Mouse (Mus musculus): Measurements from ENCODE around the gene Wdr93. TPM values are rescaled to one million over a fixed set of nuclear protein-coding genes. Genes with fewer than 3 reads are reported as not detected.

Wdr93 gene
- polyA plus RNA-seq, 1 experiment = 0.10 TPM

DNA sequence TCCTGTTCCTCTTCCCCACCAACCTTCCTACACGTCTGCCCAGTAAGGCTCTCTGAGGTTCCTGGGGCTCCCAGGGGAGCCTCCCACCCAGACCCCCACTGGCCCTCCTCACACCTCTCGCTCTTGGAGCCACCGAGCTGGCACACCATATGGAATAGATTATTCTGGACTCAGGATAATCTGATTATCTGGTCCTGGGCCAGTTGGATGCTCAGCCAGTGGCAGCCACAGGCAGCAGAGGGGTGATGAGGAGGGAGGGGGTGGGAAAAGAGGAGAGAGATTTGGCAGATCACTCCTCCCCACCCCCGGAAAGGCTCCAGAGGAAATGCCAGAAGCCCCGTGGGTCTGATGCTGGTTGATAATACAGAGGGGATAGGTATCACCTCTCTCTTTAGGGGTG is 55.6 kb downstream of the Wdr93 start:
- H3K27me3 ChIP-seq (ENCODE audit: control insufficient read depth, insufficient read depth, insufficient read length) = peaks cover 5% of the 10 kb centered on the region
- H3ac ChIP-seq (ENCODE audit: control insufficient read depth, insufficient read length) = no peak overlapping the region
- no peaks in the 10 kb centered on the region for H3K79me2 ChIP-seq (ENCODE audit: control insufficient read depth, insufficient read depth)
- H3K36me3 ChIP-seq (ENCODE audit: control insufficient read depth, insufficient read depth) = no peaks in the 10 kb centered on the region
- H3K4me2 ChIP-seq (ENCODE audit: low read depth) = no peak overlapping the region
- no peak overlapping the region for H3K4me3 ChIP-seq
- TF ChIP-seq SRF (IDR thresholded peaks at IDR 0.05; ENCODE audit: control insufficient read depth, insufficient read length, low read depth) = no peak
- no peak for TF ChIP-seq TCF3 (IDR thresholded peaks at IDR 0.05; ENCODE audit: insufficient read length, low read depth)
- no peak for TF ChIP-seq POLR2AphosphoS2 (IDR thresholded peaks at IDR 0.05; ENCODE audit: insufficient read length, low read depth)
- TF ChIP-seq USF1 (IDR thresholded peaks at IDR 0.05; ENCODE audit: low read depth) = no peak
- TF ChIP-seq MAX (IDR thresholded peaks at IDR 0.05; ENCODE audit: low read depth) = no peak
- TF ChIP-seq CEBPB (IDR thresholded peaks at IDR 0.05; ENCODE audit: insufficient read depth, poor library complexity, severe bottlenecking) = no peak
- no peak for TF ChIP-seq MYOG (IDR thresholded peaks at IDR 0.05; ENCODE audit: control insufficient read depth in 1 of 3, insufficient read depth in 1 of 3, insufficient read length in 2 of 3, low read depth in 2 of 3)
- TF ChIP-seq E2F4 (IDR thresholded peaks at IDR 0.05; ENCODE audit: insufficient read depth) = no peak
- no peak for TF ChIP-seq REST (IDR thresholded peaks at IDR 0.05; ENCODE audit: insufficient read depth, insufficient read length)
- TF ChIP-seq POLR2A (IDR thresholded peaks at IDR 0.05; ENCODE audit: insufficient read length, low read depth) = no peak

GRCm38 (mm10) chr7:79799048-79799447 is 56.1 kb downstream of the Wdr93 start:
- TF ChIP-seq MYOG (IDR thresholded peaks at IDR 0.05; ENCODE audit: control insufficient read depth in 1 of 3, insufficient read depth in 1 of 3, insufficient read length in 2 of 3, low read depth in 2 of 3) (no peak), POLR2A (IDR thresholded peaks at IDR 0.05; ENCODE audit: insufficient read length, low read depth) (no peak), E2F4 (IDR thresholded peaks at IDR 0.05; ENCODE audit: insufficient read depth) (no peak), SRF (IDR thresholded peaks at IDR 0.05; ENCODE audit: control insufficient read depth, insufficient read length, low read depth) (no peak), REST (IDR thresholded peaks at IDR 0.05; ENCODE audit: insufficient read depth, insufficient read length) (no peak), MAX (IDR thresholded peaks at IDR 0.05; ENCODE audit: low read depth) (no peak), CEBPB (IDR thresholded peaks at IDR 0.05; ENCODE audit: insufficient read depth, poor library complexity, severe bottlenecking) (no peak), USF1 (IDR thresholded peaks at IDR 0.05; ENCODE audit: low read depth) (no peak), TCF3 (IDR thresholded peaks at IDR 0.05; ENCODE audit: insufficient read length, low read depth) (no peak), POLR2AphosphoS2 (IDR thresholded peaks at IDR 0.05; ENCODE audit: insufficient read length, low read depth) (no peak), MYOD1 (IDR thresholded peaks at IDR 0.05; ENCODE audit: control insufficient read depth in 1 of 3, insufficient read length in 2 of 3, low read depth in 2 of 3) (no peak), TCF12 (IDR thresholded peaks at IDR 0.05; ENCODE audit: insufficient read depth, poor library complexity, severe bottlenecking) (no peak)
- no peak overlapping the region for H3K4me3 ChIP-seq
- H3K79me2 ChIP-seq (ENCODE audit: control insufficient read depth, insufficient read depth) = no peaks in the 10 kb centered on the region
- H3K36me3 ChIP-seq (ENCODE audit: control insufficient read depth, insufficient read depth) = no peaks in the 10 kb centered on the region
- H3ac ChIP-seq (ENCODE audit: control insufficient read depth, insufficient read length) = no peak overlapping the region
- H3K4me2 ChIP-seq (ENCODE audit: low read depth) = no peak overlapping the region
- H3K27me3 ChIP-seq (ENCODE audit: control insufficient read depth, insufficient read depth, insufficient read length) = peaks cover under 1% of the 10 kb centered on the region

GRCm38 (mm10) chr7:79799506-79799905 is 56.5 kb downstream of the Wdr93 start:
- Histone ChIP-seq H3K36me3 (ENCODE audit: control insufficient read depth, insufficient read depth) (no peaks in the 10 kb centered on the region), H3K4me2 (ENCODE audit: low read depth) (no peak overlapping the region), H3K27me3 (ENCODE audit: control insufficient read depth, insufficient read depth, insufficient read length) (no peaks in the 10 kb centered on the region), H3K79me2 (ENCODE audit: control insufficient read depth, insufficient read depth) (no peaks in the 10 kb centered on the region), H3K4me3 (no peak overlapping the region), H3ac (ENCODE audit: control insufficient read depth, insufficient read length) (no peak overlapping the region)
- TF ChIP-seq TCF3 (IDR thresholded peaks at IDR 0.05; ENCODE audit: insufficient read length, low read depth) = no peak
- TF ChIP-seq E2F4 (IDR thresholded peaks at IDR 0.05; ENCODE audit: insufficient read depth) = no peak
- TF ChIP-seq REST (IDR thresholded peaks at IDR 0.05; ENCODE audit: insufficient read depth, insufficient read length) = no peak
- no peak for TF ChIP-seq USF1 (IDR thresholded peaks at IDR 0.05; ENCODE audit: low read depth)
- TF ChIP-seq POLR2A (IDR thresholded peaks at IDR 0.05; ENCODE audit: insufficient read length, low read depth) = no peak
- TF ChIP-seq TCF12 (IDR thresholded peaks at IDR 0.05; ENCODE audit: insufficient read depth, poor library complexity, severe bottlenecking) = no peak
- no peak for TF ChIP-seq MAX (IDR thresholded peaks at IDR 0.05; ENCODE audit: low read depth)
- TF ChIP-seq CEBPB (IDR thresholded peaks at IDR 0.05; ENCODE audit: insufficient read depth, poor library complexity, severe bottlenecking) = no peak

GRCm38 (mm10) chr7:79800336-79800735 is 57.4 kb downstream of the Wdr93 start:
- no peak overlapping the region for H3ac ChIP-seq (ENCODE audit: control insufficient read depth, insufficient read length)
- H3K79me2 ChIP-seq (ENCODE audit: control insufficient read depth, insufficient read depth) = no peaks in the 10 kb centered on the region
- H3K4me2 ChIP-seq (ENCODE audit: low read depth) = no peak overlapping the region
- H3K27me3 ChIP-seq (ENCODE audit: control insufficient read depth, insufficient read depth, insufficient read length) = no peaks in the 10 kb centered on the region
- TF ChIP-seq REST (IDR thresholded peaks at IDR 0.05; ENCODE audit: insufficient read depth, insufficient read length) (no peak), POLR2AphosphoS2 (IDR thresholded peaks at IDR 0.05; ENCODE audit: insufficient read length, low read depth) (no peak), E2F4 (IDR thresholded peaks at IDR 0.05; ENCODE audit: insufficient read depth) (no peak), POLR2A (IDR thresholded peaks at IDR 0.05; ENCODE audit: insufficient read length, low read depth) (no peak), MAX (IDR thresholded peaks at IDR 0.05; ENCODE audit: low read depth) (no peak), SRF (IDR thresholded peaks at IDR 0.05; ENCODE audit: control insufficient read depth, insufficient read length, low read depth) (no peak), CEBPB (IDR thresholded peaks at IDR 0.05; ENCODE audit: insufficient read depth, poor library complexity, severe bottlenecking) (no peak), MYOD1 (IDR thresholded peaks at IDR 0.05; ENCODE audit: control insufficient read depth in 1 of 3, insufficient read length in 2 of 3, low read depth in 2 of 3) (no peak), TCF3 (IDR thresholded peaks at IDR 0.05; ENCODE audit: insufficient read length, low read depth) (no peak), TCF12 (IDR thresholded peaks at IDR 0.05; ENCODE audit: insufficient read depth, poor library complexity, severe bottlenecking) (no peak), MYOG (IDR thresholded peaks at IDR 0.05; ENCODE audit: control insufficient read depth in 1 of 3, insufficient read depth in 1 of 3, insufficient read length in 2 of 3, low read depth in 2 of 3) (no peak), USF1 (IDR thresholded peaks at IDR 0.05; ENCODE audit: low read depth) (no peak)
- no peaks in the 10 kb centered on the region for H3K36me3 ChIP-seq (ENCODE audit: control insufficient read depth, insufficient read depth)
- no peak overlapping the region for H3K4me3 ChIP-seq

DNA sequence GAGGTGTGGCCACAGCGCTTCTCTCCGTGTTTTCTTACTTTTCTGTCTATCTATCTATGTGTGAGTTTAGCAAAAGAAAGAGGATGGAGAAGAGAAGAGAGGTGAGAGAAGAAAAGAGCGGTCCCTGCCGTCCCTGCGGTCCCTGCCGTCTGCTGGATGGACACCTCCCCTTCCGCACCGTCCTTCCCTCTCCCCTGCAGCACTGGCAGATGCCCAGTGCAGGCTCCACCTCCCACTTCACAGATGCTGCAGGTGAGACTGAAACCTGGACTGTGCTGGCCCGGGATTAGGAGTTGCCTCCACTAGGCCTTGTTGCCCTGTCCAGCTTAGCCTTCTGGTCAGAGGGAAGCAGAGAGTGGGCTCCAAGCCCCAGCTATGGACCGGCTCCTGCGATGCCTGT is 58.4 kb downstream of the Wdr93 start:
- TF ChIP-seq POLR2AphosphoS2 (IDR thresholded peaks at IDR 0.05; ENCODE audit: insufficient read length, low read depth) = no peak
- TF ChIP-seq CEBPB (IDR thresholded peaks at IDR 0.05; ENCODE audit: insufficient read depth, poor library complexity, severe bottlenecking) = no peak
- TF ChIP-seq MAX (IDR thresholded peaks at IDR 0.05; ENCODE audit: low read depth) = no peak
- no peak for TF ChIP-seq E2F4 (IDR thresholded peaks at IDR 0.05; ENCODE audit: insufficient read depth)
- TF ChIP-seq TCF12 (IDR thresholded peaks at IDR 0.05; ENCODE audit: insufficient read depth, poor library complexity, severe bottlenecking) = no peak
- TF ChIP-seq SRF (IDR thresholded peaks at IDR 0.05; ENCODE audit: control insufficient read depth, insufficient read length, low read depth) = no peak
- no peak for TF ChIP-seq USF1 (IDR thresholded peaks at IDR 0.05; ENCODE audit: low read depth)
- no peak for TF ChIP-seq POLR2A (IDR thresholded peaks at IDR 0.05; ENCODE audit: insufficient read length, low read depth)
- TF ChIP-seq TCF3 (IDR thresholded peaks at IDR 0.05; ENCODE audit: insufficient read length, low read depth) = no peak
- no peak for TF ChIP-seq MYOD1 (IDR thresholded peaks at IDR 0.05; ENCODE audit: control insufficient read depth in 1 of 3, insufficient read length in 2 of 3, low read depth in 2 of 3)
- TF ChIP-seq REST (IDR thresholded peaks at IDR 0.05; ENCODE audit: insufficient read depth, insufficient read length) = no peak
- no peak for TF ChIP-seq MYOG (IDR thresholded peaks at IDR 0.05; ENCODE audit: control insufficient read depth in 1 of 3, insufficient read depth in 1 of 3, insufficient read length in 2 of 3, low read depth in 2 of 3)
- Histone ChIP-seq H3K4me2 (ENCODE audit: low read depth) (no peak overlapping the region), H3ac (ENCODE audit: control insufficient read depth, insufficient read length) (no peak overlapping the region), H3K4me3 (no peak overlapping the region), H3K27me3 (ENCODE audit: control insufficient read depth, insufficient read depth, insufficient read length) (no peaks in the 10 kb centered on the region), H3K79me2 (ENCODE audit: control insufficient read depth, insufficient read depth) (no peaks in the 10 kb centered on the region), H3K36me3 (ENCODE audit: control insufficient read depth, insufficient read depth) (no peaks in the 10 kb centered on the region)

Data from myocyte (in vitro differentiated cells).